Mouse (Mus musculus) heart, postnatal 10 days (tissue): Measurements from ENCODE around the gene Ncstn. TPM values are rescaled to one million over a fixed set of nuclear protein-coding genes. Genes with fewer than 3 reads are reported as not detected.

Experiments used
- DNase-seq, 2 experiments: peaks; one replicate each; pipeline ENCODE4 v3.0.0; 2021
- intact Hi-C: fragments of 180-260 bp; cut with DNase I; formaldehyde crosslinking; loops from one replicate; pipeline ENCODE4 v1.15.1; 2025
- total RNA-seq, 2 experiments: library from RNA; stranded (reverse); gene quantifications; 2 replicates each; pipeline ENCODE4 v1.2.3; 2021

Gene Ncstn
- total RNA-seq, 2 experiments from 2014 or later: 68.0 to 68.9 TPM

GRCm38 (mm10) chr1:172029914-172030313, 52.7 kb downstream of the Ncstn start:
- DNase-seq: peak in 1 of 2 experiments; percentile 42
- intact Hi-C loops: no loop called here

- intact Hi-C loops: no loop called here
- DNase-seq: no peak
Measured at GRCm38 (mm10) chr1:172028394-172029275, 54.0 kb downstream of the Ncstn start, which contains the start of gene Vangl2. Gene Vangl2, minus strand, starts transcription at chr1:172028444.

GRCm38 (mm10) chr1:172027809-172028102, 54.8 kb downstream of the Ncstn start:
- intact Hi-C loops: no loop called here
- DNase-seq: no peak

- intact Hi-C loops: no loop called here
- DNase-seq: peak; percentile 90 to 93
Measured at GRCm38 (mm10) chr1:172027010-172027808, 55.4 kb downstream of the Ncstn start.

- no peak for DNase-seq
- intact Hi-C loops: no loop called here
Measured at GRCm38 (mm10) chr1:172026201-172026901, 56.2 kb downstream of the Ncstn start.

- DNase-seq: no peak
- intact Hi-C loops: no loop called here
Measured at GRCm38 (mm10) chr1:172025201-172025904, 57.2 kb downstream of the Ncstn start.

- intact Hi-C loops: no loop called here
Measured at GRCm38 (mm10) chr1:172024140-172024895, 58.3 kb downstream of the Ncstn start.

GRCm38 (mm10) chr1:172019863-172020521, 62.6 kb downstream of the Ncstn start:
- no peak for DNase-seq
- intact Hi-C loops: no loop called here

More at GRCm38 (mm10) chr1:172024140-172024895, 58.3 kb downstream of the Ncstn start:
- DNase-seq: no peak

GRCm38 (mm10) chr1:172019339-172019738, 63.3 kb downstream of the Ncstn start:
- intact Hi-C loops: no loop called here
- no peak for DNase-seq

- DNase-seq: no peak
- intact Hi-C loops: no loop called here
Measured at GRCm38 (mm10) chr1:172018336-172019311, 64.0 kb downstream of the Ncstn start.

- intact Hi-C loops: no loop called here
- no peak for DNase-seq
Measured at GRCm38 (mm10) chr1:172017517-172018070, 65.0 kb downstream of the Ncstn start.

- DNase-seq: no peak
- intact Hi-C loops: no loop called here
Measured at GRCm38 (mm10) chr1:172016660-172017516, 65.7 kb downstream of the Ncstn start.

GRCm38 (mm10) chr1:172016031-172016430, 66.6 kb downstream of the Ncstn start:
- no peak for DNase-seq
- intact Hi-C loops: no loop called here
